Mouse (Mus musculus) liver, embryonic 14.5 days (tissue): Measurements from ENCODE around the gene Sbno1. TPM values are rescaled to one million over a fixed set of nuclear protein-coding genes. Genes with fewer than 3 reads are reported as not detected.

Experiments
- ATAC-seq: fragments of 200-750 bp; cut with Nextera tagmentation; 2 replicates; pipeline ENCODE4 v1.8.0; 2017; ENCODE audit warnings: moderate number of reproducible peaks, mild to moderate bottlenecking, moderate library complexity; ENCODE audit not compliant: insufficient read depth
- DNase-seq, 3 experiments: peaks; one replicate each; pipeline ENCODE4 v3.0.0-alpha.2; 2012 to 2013; ENCODE audit warnings: low read depth in 3 of 3, low spot score in 3 of 3
- H3K27ac ChIP-seq: fragments of 300-500 bp; sonication (generic); 2 replicates; pipeline ENCODE4 v1.5.1; 2014; ENCODE audit warnings: moderate library complexity, mild to moderate bottlenecking, control low read depth, inconsistent platforms
- H3K27me3 ChIP-seq: fragments of 300-500 bp; sonication (generic); 2 replicates; pipeline ENCODE4 v1.6.1; 2014; ENCODE audit warnings: mild to moderate bottlenecking, low read length, moderate library complexity; ENCODE audit not compliant: control insufficient read depth, insufficient read depth
- H3K36me3 ChIP-seq: fragments of 300-500 bp; sonication (generic); replicated peaks from 2 replicates; pipeline ENCODE4 v1.6.1; 2014; ENCODE audit warnings: low read depth; ENCODE audit not compliant: control insufficient read depth, insufficient read depth
- H3K4me1 ChIP-seq, 2 experiments: fragments of 200-500 bp in 1 of 2; fragments of 300-500 bp in 1 of 2; sonication (generic) in 1 of 2; replicated peaks; 2 replicates each; pipeline ENCODE4 v1.6.1; 2012 to 2014; ENCODE audit warnings: antibody characterized with exemption in 1 of 2, inconsistent platforms in 1 of 2, low read length in 1 of 2; ENCODE audit not compliant: control insufficient read depth in 2 of 2, insufficient read depth in 2 of 2
- H3K4me2 ChIP-seq: fragments of 300-500 bp; sonication (generic); 2 replicates; pipeline ENCODE4 v1.6.1; 2014; ENCODE audit warnings: low read depth, mild to moderate bottlenecking, control low read depth, moderate library complexity
- H3K4me3 ChIP-seq, 2 experiments: fragments of 200-500 bp in 1 of 2; fragments of 300-500 bp in 1 of 2; sonication (generic) in 1 of 2; 2 replicates each; pipeline ENCODE4 v1.5.1; 2012 to 2014; ENCODE audit warnings: low read depth in 2 of 2, low read length in 2 of 2, mild to moderate bottlenecking in 2 of 2, control low read depth in 1 of 2, inconsistent platforms in 1 of 2, moderate library complexity in 1 of 2; ENCODE audit not compliant: insufficient read depth in 1 of 2
- H3K9ac ChIP-seq: fragments of 300-500 bp; sonication (generic); replicated peaks from 2 replicates; pipeline ENCODE4 v1.6.1; 2014; ENCODE audit warnings: mild to moderate bottlenecking, control low read depth, moderate library complexity
- H3K9me3 ChIP-seq: fragments of 300-500 bp; sonication (generic); 2 replicates; pipeline ENCODE4 v1.6.1; 2016; ENCODE audit warnings: low read length, mixed read lengths; ENCODE audit not compliant: control insufficient read depth
- CTCF ChIP-seq: IDR thresholded peaks from 2 replicates; pipeline ENCODE4 v1.5.1; 2016; ENCODE audit warnings: antibody characterized with exemption, low read depth, control low read depth
- EP300 ChIP-seq: IDR thresholded peaks from 2 replicates; pipeline ENCODE4 v1.6.1; 2016; ENCODE audit warnings: antibody characterized with exemption, low read depth
- WGBS: fragments of 180-500 bp; shearing (Covaris S2); extraction: QIAGEN DNeasy Blood & Tissue Kit; methylation state at CpG from one replicate; pipeline ENCODE4 v1.1.7; 2014; ENCODE audit not compliant: insufficient replicate concordance; 5-methylcytosine and 5-hydroxymethylcytosine counted together
- polyA plus RNA-seq, 2 experiments: library from polyadenylated mRNA; depleted of rRNA in 1 of 2; stranded (reverse) in 1 of 2; unstranded in 1 of 2; fragments of >200 nt; fragmentation: Nextera tagmentation in 1 of 2; extraction: Ambion mirVana in 1 of 2; gene quantifications; 2 replicates each; pipeline versions ENCODE4 v1.2.1 to v1.2.3; 2012 to 2014

Gene Sbno1
- polyA plus RNA-seq, 2 experiments = 12.6 to 35.1 TPM

- H3K27me3 ChIP-seq = no peaks in the 10 kb centered on the region
- no peaks in the 10 kb centered on the region for H3K9me3 ChIP-seq
- no peak overlapping the region for H3K27ac ChIP-seq
- no peak overlapping the region for H3K9ac ChIP-seq
- no peak for DNase-seq
- H3K4me3 ChIP-seq = no peak overlapping the region
- H3K4me2 ChIP-seq = no peak overlapping the region
- H3K36me3 ChIP-seq = no peaks in the 10 kb centered on the region
- no peak for TF ChIP-seq CTCF
- TF ChIP-seq EP300 = no peak
- ATAC-seq = no peak
- H3K4me1 ChIP-seq = no peaks in the 10 kb centered on the region
- WGBS = 67% methylated on average over 8 of the region's 8 CpGs
Observed at GRCm38 (mm10) chr5:124338791-124339190, 87.0 kb downstream of the Sbno1 start.

DNA sequence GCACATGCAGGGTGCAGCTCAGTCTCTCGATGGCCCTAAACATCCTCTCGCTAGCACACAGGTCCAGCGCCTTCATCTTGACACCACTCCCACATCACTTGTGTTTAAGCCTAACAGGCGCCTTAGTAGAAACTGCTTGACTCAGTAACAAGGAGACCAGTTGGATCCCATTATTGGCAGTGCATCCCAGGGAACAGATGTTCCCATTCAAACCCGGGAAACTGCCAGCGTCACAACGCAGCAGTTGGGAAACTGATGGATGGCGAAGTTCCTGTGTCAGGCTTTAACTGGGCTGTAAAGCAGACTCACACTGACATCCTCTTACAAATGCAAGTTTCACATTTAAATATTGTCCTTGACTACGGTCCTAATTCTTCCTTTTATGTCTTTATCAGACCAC, 87.9 kb downstream of the Sbno1 start:
- H3K36me3 ChIP-seq = no peaks in the 10 kb centered on the region
- TF ChIP-seq EP300 = no peak
- TF ChIP-seq CTCF = no peak
- WGBS = 72% methylated on average over 9 of the region's 9 CpGs
- no peak overlapping the region for H3K27ac ChIP-seq
- no peak for DNase-seq
- H3K9me3 ChIP-seq = no peaks in the 10 kb centered on the region
- H3K27me3 ChIP-seq = no peaks in the 10 kb centered on the region
- H3K4me3 ChIP-seq = no peak overlapping the region
- no peak for ATAC-seq
- no peaks in the 10 kb centered on the region for H3K4me1 ChIP-seq
- H3K9ac ChIP-seq = no peak overlapping the region
- H3K4me2 ChIP-seq = no peak overlapping the region

- TF ChIP-seq EP300 = no peak
- no peak for TF ChIP-seq CTCF
- Histone ChIP-seq H3K9me3 (no peaks in the 10 kb centered on the region), H3K36me3 (no peaks in the 10 kb centered on the region), H3K27me3 (no peaks in the 10 kb centered on the region), H3K4me3 (no peak overlapping the region), H3K4me1 (no peaks in the 10 kb centered on the region), H3K4me2 (no peak overlapping the region), H3K9ac (no peak overlapping the region), H3K27ac (no peak overlapping the region)
- no peak for DNase-seq
- WGBS = 75% methylated on average over 9 of the region's 9 CpGs
- ATAC-seq = no peak
Observed at GRCm38 (mm10) chr5:124337103-124337502, 88.7 kb downstream of the Sbno1 start.

- Histone ChIP-seq H3K4me2 (no peak overlapping the region), H3K9ac (no peak overlapping the region), H3K27ac (no peak overlapping the region), H3K9me3 (no peaks in the 10 kb centered on the region), H3K4me3 (no peak overlapping the region), H3K4me1 (no peaks in the 10 kb centered on the region), H3K36me3 (no peaks in the 10 kb centered on the region), H3K27me3 (no peaks in the 10 kb centered on the region)
- WGBS = 50% methylated on average over 6 of the region's 6 CpGs
- TF ChIP-seq EP300 = no peak
- TF ChIP-seq CTCF = no peak
- DNase-seq (no peak), ATAC-seq (no peak)
Observed at GRCm38 (mm10) chr5:124334392-124334791, 91.4 kb downstream of the Sbno1 start.

DNA sequence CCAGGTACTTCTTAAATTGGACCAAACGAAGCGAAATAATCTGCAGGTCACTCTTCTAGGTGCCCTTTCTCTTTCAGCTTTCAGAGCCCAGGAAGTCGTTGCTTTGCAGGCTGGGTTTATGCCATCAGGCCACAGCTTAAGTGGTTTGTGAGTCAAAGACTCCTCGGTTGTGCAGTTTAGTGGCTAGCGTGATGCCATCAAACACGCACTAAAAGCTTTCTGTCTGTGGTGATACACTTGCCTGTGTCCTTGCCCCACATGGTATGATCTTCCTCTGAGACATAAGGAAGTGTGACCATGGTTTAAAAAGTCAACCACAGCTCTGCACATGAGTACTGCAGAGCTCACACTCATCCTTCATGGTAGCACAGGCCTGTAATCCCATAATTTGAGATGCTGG, 95.7 kb downstream of the Sbno1 start:
- WGBS = 78% methylated on average over 6 of the region's 6 CpGs
- no peaks in the 10 kb centered on the region for H3K27me3 ChIP-seq
- ATAC-seq (no peak), DNase-seq (no peak)
- TF ChIP-seq EP300 (no peak), CTCF (no peak)
- no peak overlapping the region for H3K9ac ChIP-seq
- no peaks in the 10 kb centered on the region for H3K36me3 ChIP-seq
- peaks cover 6 to 14% of the 10 kb centered on the region in 2 experiments for H3K4me1 ChIP-seq
- H3K27ac ChIP-seq = no peak overlapping the region
- H3K4me2 ChIP-seq = no peak overlapping the region
- no peaks in the 10 kb centered on the region for H3K9me3 ChIP-seq
- no peak overlapping the region for H3K4me3 ChIP-seq
